Mouse (Mus musculus) lung, postnatal 25 days (tissue): Measurements from ENCODE around the gene Dhx35.

Source experiments
- DNase-seq: peaks from one replicate; pipeline ENCODE4 v3.0.0; 2022; ENCODE audit warnings: low spot score

Gene Dhx35

GRCm38 (mm10) chr2:158794494-158795004, at the start of gene Dhx35:
TSS of gene Dhx35 (plus strand) at chr2:158794807.
- peak; percentile 95 for DNase-seq

GRCm38 (mm10) chr2:158745049-158745482, 49.5 kb upstream of the Dhx35 start:
- peak; percentile 43 for DNase-seq

GRCm38 (mm10) chr2:158746164-158746563, 48.4 kb upstream of the Dhx35 start:
- no peak for DNase-seq

- no peak for DNase-seq
Measured at GRCm38 (mm10) chr2:158749366-158749765, 45.2 kb upstream of the Dhx35 start.

- DNase-seq = no peak
Measured at GRCm38 (mm10) chr2:158760231-158760630, 34.4 kb upstream of the Dhx35 start.

GRCm38 (mm10) chr2:158762339-158762738, 32.3 kb upstream of the Dhx35 start:
- no peak for DNase-seq

- peak; percentile 98 for DNase-seq
Measured at GRCm38 (mm10) chr2:158767742-158768339, 26.8 kb upstream of the Dhx35 start, which contains the start of gene Fam83d. TSS of gene Fam83d (plus strand) at chr2:158768093.

- no peak for DNase-seq
Measured at GRCm38 (mm10) chr2:158768350-158768749, 26.3 kb upstream of the Dhx35 start.

GRCm38 (mm10) chr2:158768771-158769170, 25.8 kb upstream of the Dhx35 start:
- DNase-seq = no peak

GRCm38 (mm10) chr2:158770126-158770757, 24.4 kb upstream of the Dhx35 start:
- DNase-seq = no peak

- no peak for DNase-seq
Measured at GRCm38 (mm10) chr2:158771066-158771763, 23.4 kb upstream of the Dhx35 start.

- no peak for DNase-seq
Measured at GRCm38 (mm10) chr2:158772808-158773207, 21.8 kb upstream of the Dhx35 start.

- DNase-seq = no peak
Measured at GRCm38 (mm10) chr2:158774886-158775285, 19.7 kb upstream of the Dhx35 start.

- DNase-seq = no peak
Measured at GRCm38 (mm10) chr2:158776716-158777115, 17.9 kb upstream of the Dhx35 start.

GRCm38 (mm10) chr2:158777490-158777889, 17.1 kb upstream of the Dhx35 start:
- DNase-seq = no peak

- DNase-seq = peak; percentile 26
Measured at GRCm38 (mm10) chr2:158778349-158778748, 16.3 kb upstream of the Dhx35 start.

GRCm38 (mm10) chr2:158781126-158781525, 13.5 kb upstream of the Dhx35 start:
- no peak for DNase-seq

- peak; percentile 36 for DNase-seq
Measured at GRCm38 (mm10) chr2:158786927-158787795, 7.4 kb upstream of the Dhx35 start.

GRCm38 (mm10) chr2:158795043-158795442, 436 bp downstream of the Dhx35 start:
- DNase-seq = no peak

- DNase-seq = no peak
Measured at GRCm38 (mm10) chr2:158795875-158796274, 1.3 kb downstream of the Dhx35 start.

- no peak for DNase-seq
Measured at GRCm38 (mm10) chr2:158799328-158799727, 4.7 kb downstream of the Dhx35 start.

GRCm38 (mm10) chr2:158800788-158801187, 6.2 kb downstream of the Dhx35 start:
- DNase-seq = no peak
